Mouse (Mus musculus): Measurements from ENCODE around the gene Aldh1l1. TPM values are rescaled to one million over a fixed set of nuclear protein-coding genes. Genes with fewer than 3 reads are reported as not detected.

Gene Aldh1l1
- polyA plus RNA-seq, 1 experiment from 2014 or later = 72.2 TPM

- no peaks in the 10 kb centered on the region for H3K36me3 ChIP-seq (ENCODE audit: control insufficient read depth, insufficient read depth, low read length)
- H3K9me3 ChIP-seq (replicated peaks; ENCODE audit: control insufficient read depth, low read length, poor library complexity, severe bottlenecking) = no peaks in the 10 kb centered on the region
- H3K4me3 ChIP-seq (ENCODE audit: low read depth, low read length) = no peak overlapping the region
- H3K4me2 ChIP-seq (ENCODE audit: low read length) = no peak overlapping the region
- no peaks in the 10 kb centered on the region for H3K27me3 ChIP-seq (ENCODE audit: control insufficient read depth, insufficient read depth, low read depth, low read length)
- 77% methylated on average over 4 of the region's 4 CpGs for WGBS
- H3K4me1 ChIP-seq (ENCODE audit: control insufficient read depth, insufficient read depth, low read length) = no peaks in the 10 kb centered on the region
- no peak overlapping the region for H3K27ac ChIP-seq (ENCODE audit: low read length)
- ATAC-seq = no peak
- H3K9ac ChIP-seq (ENCODE audit: low read depth, low read length) = no peak overlapping the region
Measured at GRCm38 (mm10) chr6:90475176-90475853, 10.9 kb upstream of the Aldh1l1 start.

- no peaks in the 10 kb centered on the region for H3K36me3 ChIP-seq (ENCODE audit: control insufficient read depth, insufficient read depth, low read length)
- 62% methylated on average over 3 of the region's 3 CpGs for WGBS
- no peaks in the 10 kb centered on the region for H3K27me3 ChIP-seq (ENCODE audit: control insufficient read depth, insufficient read depth, low read depth, low read length)
- H3K4me2 ChIP-seq (ENCODE audit: low read length) = no peak overlapping the region
- ATAC-seq = no peak
- H3K9me3 ChIP-seq (replicated peaks; ENCODE audit: control insufficient read depth, low read length, poor library complexity, severe bottlenecking) = no peaks in the 10 kb centered on the region
- no peaks in the 10 kb centered on the region for H3K4me1 ChIP-seq (ENCODE audit: control insufficient read depth, insufficient read depth, low read length)
- H3K9ac ChIP-seq (ENCODE audit: low read depth, low read length) = no peak overlapping the region
- no peak overlapping the region for H3K27ac ChIP-seq (ENCODE audit: low read length)
- no peak overlapping the region for H3K4me3 ChIP-seq (ENCODE audit: low read depth, low read length)
Measured at GRCm38 (mm10) chr6:90475854-90476212, 10.4 kb upstream of the Aldh1l1 start.

- Histone ChIP-seq H3K27ac (ENCODE audit: low read length) (no peak overlapping the region), H3K36me3 (ENCODE audit: control insufficient read depth, insufficient read depth, low read length) (no peaks in the 10 kb centered on the region), H3K4me3 (ENCODE audit: low read depth, low read length) (no peak overlapping the region), H3K27me3 (ENCODE audit: control insufficient read depth, insufficient read depth, low read depth, low read length) (no peaks in the 10 kb centered on the region), H3K9me3 (replicated peaks; ENCODE audit: control insufficient read depth, low read length, poor library complexity, severe bottlenecking) (no peaks in the 10 kb centered on the region), H3K4me2 (ENCODE audit: low read length) (no peak overlapping the region), H3K9ac (ENCODE audit: low read depth, low read length) (no peak overlapping the region), H3K4me1 (ENCODE audit: control insufficient read depth, insufficient read depth, low read length) (no peaks in the 10 kb centered on the region)
- no peak for ATAC-seq
- WGBS = 65% methylated on average over 14 of the region's 14 CpGs
Measured at GRCm38 (mm10) chr6:90476941-90477518, 9.2 kb upstream of the Aldh1l1 start.

GRCm38 (mm10) chr6:90484249-90484648, 2.0 kb upstream of the Aldh1l1 start:
- H3K27ac ChIP-seq (ENCODE audit: low read length) = no peak overlapping the region
- H3K9me3 ChIP-seq (replicated peaks; ENCODE audit: control insufficient read depth, low read length, poor library complexity, severe bottlenecking) = no peaks in the 10 kb centered on the region
- H3K4me2 ChIP-seq (ENCODE audit: low read length) = no peak overlapping the region
- H3K27me3 ChIP-seq (ENCODE audit: control insufficient read depth, insufficient read depth, low read depth, low read length) = no peaks in the 10 kb centered on the region
- no peak for ATAC-seq
- no peaks in the 10 kb centered on the region for H3K4me1 ChIP-seq (ENCODE audit: control insufficient read depth, insufficient read depth, low read length)
- 81% methylated on average over 3 of the region's 3 CpGs for WGBS
- H3K9ac ChIP-seq (ENCODE audit: low read depth, low read length) = no peak overlapping the region
- no peaks in the 10 kb centered on the region for H3K36me3 ChIP-seq (ENCODE audit: control insufficient read depth, insufficient read depth, low read length)
- H3K4me3 ChIP-seq (ENCODE audit: low read depth, low read length) = no peak overlapping the region

GRCm38 (mm10) chr6:90484876-90485275, 1.4 kb upstream of the Aldh1l1 start:
- ATAC-seq = no peak
- H3K27me3 ChIP-seq (ENCODE audit: control insufficient read depth, insufficient read depth, low read depth, low read length) = no peaks in the 10 kb centered on the region
- no peak overlapping the region for H3K27ac ChIP-seq (ENCODE audit: low read length)
- no peaks in the 10 kb centered on the region for H3K9me3 ChIP-seq (replicated peaks; ENCODE audit: control insufficient read depth, low read length, poor library complexity, severe bottlenecking)
- no peaks in the 10 kb centered on the region for H3K4me1 ChIP-seq (ENCODE audit: control insufficient read depth, insufficient read depth, low read length)
- no peak overlapping the region for H3K4me2 ChIP-seq (ENCODE audit: low read length)
- 69% methylated on average over 5 of the region's 5 CpGs for WGBS
- H3K4me3 ChIP-seq (ENCODE audit: low read depth, low read length) = no peak overlapping the region
- H3K36me3 ChIP-seq (ENCODE audit: control insufficient read depth, insufficient read depth, low read length) = no peaks in the 10 kb centered on the region
- H3K9ac ChIP-seq (ENCODE audit: low read depth, low read length) = no peak overlapping the region

- no peak for ATAC-seq
- no peaks in the 10 kb centered on the region for H3K27me3 ChIP-seq (ENCODE audit: control insufficient read depth, insufficient read depth, low read depth, low read length)
- no peak overlapping the region for H3K9ac ChIP-seq (ENCODE audit: low read depth, low read length)
- 93% methylated on average over 1 of the region's 1 CpGs for WGBS
- H3K9me3 ChIP-seq (replicated peaks; ENCODE audit: control insufficient read depth, low read length, poor library complexity, severe bottlenecking) = no peaks in the 10 kb centered on the region
- no peak overlapping the region for H3K4me2 ChIP-seq (ENCODE audit: low read length)
- no peaks in the 10 kb centered on the region for H3K4me1 ChIP-seq (ENCODE audit: control insufficient read depth, insufficient read depth, low read length)
- H3K36me3 ChIP-seq (ENCODE audit: control insufficient read depth, insufficient read depth, low read length) = no peaks in the 10 kb centered on the region
- no peak overlapping the region for H3K27ac ChIP-seq (ENCODE audit: low read length)
- no peak overlapping the region for H3K4me3 ChIP-seq (ENCODE audit: low read depth, low read length)
Measured at GRCm38 (mm10) chr6:90487531-90487930, 1.3 kb downstream of the Aldh1l1 start.

- Histone ChIP-seq H3K27ac (ENCODE audit: low read length) (no peak overlapping the region), H3K36me3 (ENCODE audit: control insufficient read depth, insufficient read depth, low read length) (no peaks in the 10 kb centered on the region), H3K9me3 (replicated peaks; ENCODE audit: control insufficient read depth, low read length, poor library complexity, severe bottlenecking) (no peaks in the 10 kb centered on the region), H3K4me3 (ENCODE audit: low read depth, low read length) (no peak overlapping the region), H3K4me1 (ENCODE audit: control insufficient read depth, insufficient read depth, low read length) (no peaks in the 10 kb centered on the region), H3K4me2 (ENCODE audit: low read length) (no peak overlapping the region), H3K9ac (ENCODE audit: low read depth, low read length) (no peak overlapping the region), H3K27me3 (ENCODE audit: control insufficient read depth, insufficient read depth, low read depth, low read length) (no peaks in the 10 kb centered on the region)
- 93% methylated on average over 3 of the region's 3 CpGs for WGBS
- no peak for ATAC-seq
Measured at GRCm38 (mm10) chr6:90489532-90489931, 3.3 kb downstream of the Aldh1l1 start.

GRCm38 (mm10) chr6:90490976-90491375, 4.7 kb downstream of the Aldh1l1 start:
- H3K9me3 ChIP-seq (replicated peaks; ENCODE audit: control insufficient read depth, low read length, poor library complexity, severe bottlenecking) = no peaks in the 10 kb centered on the region
- H3K9ac ChIP-seq (ENCODE audit: low read depth, low read length) = no peak overlapping the region

GRCm38 (mm10) chr6:90491956-90492744, 5.9 kb downstream of the Aldh1l1 start:
- no peak overlapping the region for H3K9ac ChIP-seq (ENCODE audit: low read depth, low read length)
- no peaks in the 10 kb centered on the region for H3K27me3 ChIP-seq (ENCODE audit: control insufficient read depth, insufficient read depth, low read depth, low read length)
- no peak overlapping the region for H3K4me2 ChIP-seq (ENCODE audit: low read length)
- no peak overlapping the region for H3K4me3 ChIP-seq (ENCODE audit: low read depth, low read length)
- no peak for ATAC-seq
- WGBS = 90% methylated on average over 10 of the region's 10 CpGs
- no peak overlapping the region for H3K27ac ChIP-seq (ENCODE audit: low read length)
- no peaks in the 10 kb centered on the region for H3K9me3 ChIP-seq (replicated peaks; ENCODE audit: control insufficient read depth, low read length, poor library complexity, severe bottlenecking)
- no peaks in the 10 kb centered on the region for H3K36me3 ChIP-seq (ENCODE audit: control insufficient read depth, insufficient read depth, low read length)
- H3K4me1 ChIP-seq (ENCODE audit: control insufficient read depth, insufficient read depth, low read length) = peaks cover 2% of the 10 kb centered on the region; the same call in 1 of the 2 replicates

More at GRCm38 (mm10) chr6:90490976-90491375, 4.7 kb downstream of the Aldh1l1 start:
- no peak overlapping the region for H3K4me3 ChIP-seq (ENCODE audit: low read depth, low read length)
- no peaks in the 10 kb centered on the region for H3K36me3 ChIP-seq (ENCODE audit: control insufficient read depth, insufficient read depth, low read length)
- peak; percentile 11; the same call in 1 of the 2 replicates for ATAC-seq
- no peaks in the 10 kb centered on the region for H3K4me1 ChIP-seq (ENCODE audit: control insufficient read depth, insufficient read depth, low read length)
- WGBS = 68% methylated on average over 2 of the region's 2 CpGs
- H3K4me2 ChIP-seq (ENCODE audit: low read length) = no peak overlapping the region
- H3K27ac ChIP-seq (ENCODE audit: low read length) = no peak overlapping the region
- no peaks in the 10 kb centered on the region for H3K27me3 ChIP-seq (ENCODE audit: control insufficient read depth, insufficient read depth, low read depth, low read length)

All from midbrain, embryonic 16.5 days (tissue).